Mouse (Mus musculus) embryonic facial prominence, embryonic 15.5 days (tissue): Measurements from ENCODE around the gene Rho. TPM values are rescaled to one million over a fixed set of nuclear protein-coding genes. Genes with fewer than 3 reads are reported as not detected.

Source experiments
- ATAC-seq: fragments of 200-750 bp; cut with Nextera tagmentation; 2 replicates; pipeline ENCODE4 v1.8.0; 2017; ENCODE audit warnings: low read depth, moderate TSS enrichment; ENCODE audit not compliant: insufficient number of reproducible peaks, low FRiP score, low TSS enrichment
- H3K27ac ChIP-seq: fragments of 300-500 bp; sonication (generic); replicated peaks from 2 replicates; pipeline ENCODE4 v1.5.1; 2015; ENCODE audit warnings: mild to moderate bottlenecking, inconsistent platforms
- H3K27me3 ChIP-seq: fragments of 300-500 bp; sonication (generic); 2 replicates; pipeline ENCODE4 v1.6.1; 2015; ENCODE audit warnings: inconsistent platforms
- H3K36me3 ChIP-seq: fragments of 300-500 bp; sonication (generic); 2 replicates; pipeline ENCODE4 v1.6.1; 2015; ENCODE audit warnings: mild to moderate bottlenecking, inconsistent platforms
- H3K4me1 ChIP-seq: fragments of 300-500 bp; sonication (generic); 2 replicates; pipeline ENCODE4 v1.6.1; 2015; ENCODE audit warnings: inconsistent platforms
- H3K4me2 ChIP-seq: fragments of 300-500 bp; sonication (generic); replicated peaks from 2 replicates; pipeline ENCODE4 v1.6.1; 2015; ENCODE audit warnings: mild to moderate bottlenecking, inconsistent platforms
- H3K4me3 ChIP-seq: fragments of 300-500 bp; sonication (generic); replicated peaks from 2 replicates; pipeline ENCODE4 v1.5.1; 2015; ENCODE audit warnings: mild to moderate bottlenecking, inconsistent platforms
- H3K9ac ChIP-seq: fragments of 300-500 bp; sonication (generic); 2 replicates; pipeline ENCODE4 v1.6.1; 2015; ENCODE audit warnings: inconsistent platforms
- H3K9me3 ChIP-seq: fragments of 300-500 bp; sonication (generic); replicated peaks from 2 replicates; pipeline ENCODE4 v1.6.1; 2016; ENCODE audit warnings: inconsistent platforms
- WGBS: fragments of 180-500 bp; shearing (Covaris S2); methylation state at CpG from one replicate; pipeline ENCODE4 v1.1.7; 2015; 5-methylcytosine and 5-hydroxymethylcytosine counted together
- polyA plus RNA-seq: library from polyadenylated mRNA; unstranded; fragments of >200 nt; fragmentation: Nextera tagmentation; extraction: Ambion mirVana; gene quantifications from 2 replicates; pipeline ENCODE4 v1.2.1, GENCODE M21; 2015

Gene Rho
- polyA plus RNA-seq, 1 experiment from 2014 or later = 0.53 TPM

- 23% methylated on average over 3 of the region's 3 CpGs for WGBS
- ATAC-seq = peak; percentile 55
- Histone ChIP-seq H3K9ac (no peak overlapping the region), H3K36me3 (peaks cover 7% of the 10 kb centered on the region; the same call in 1 of the 2 replicates), H3K4me3 (no peak overlapping the region), H3K4me2 (no peak overlapping the region), H3K4me1 (peaks cover 27% of the 10 kb centered on the region), H3K27me3 (no peaks in the 10 kb centered on the region), H3K27ac (peak overlapping the region; percentile 48; the same call in 1 of the 2 replicates), H3K9me3 (no peaks in the 10 kb centered on the region)
Measured at GRCm38 (mm10) chr6:115901062-115901461, 30.5 kb upstream of the Rho start.

- ATAC-seq = no peak
- no peak overlapping the region for H3K4me3 ChIP-seq
Measured at GRCm38 (mm10) chr6:115901489-115901931, 30.0 kb upstream of the Rho start.

GRCm38 (mm10) chr6:115902545-115902944 is 29.0 kb upstream of the Rho start:
- H3K27ac ChIP-seq = no peak overlapping the region
- peaks cover 15% of the 10 kb centered on the region for H3K4me1 ChIP-seq
- H3K36me3 ChIP-seq = peaks cover 19% of the 10 kb centered on the region
- no peak overlapping the region for H3K4me2 ChIP-seq
- no peak for ATAC-seq
- no peaks in the 10 kb centered on the region for H3K9me3 ChIP-seq
- H3K27me3 ChIP-seq = no peaks in the 10 kb centered on the region
- no peak overlapping the region for H3K4me3 ChIP-seq
- WGBS = 62% methylated on average over 3 of the region's 3 CpGs
- H3K9ac ChIP-seq = no peak overlapping the region

More at GRCm38 (mm10) chr6:115901489-115901931, 30.0 kb upstream of the Rho start:
- peaks cover 10% of the 10 kb centered on the region for H3K36me3 ChIP-seq
- 52% methylated on average over 8 of the region's 8 CpGs for WGBS
- no peaks in the 10 kb centered on the region for H3K9me3 ChIP-seq
- H3K4me1 ChIP-seq = peaks cover 25% of the 10 kb centered on the region
- H3K27ac ChIP-seq = peak overlapping the region; percentile 48; the same call in 1 of the 2 replicates
- no peak overlapping the region for H3K9ac ChIP-seq
- H3K27me3 ChIP-seq = no peaks in the 10 kb centered on the region
- no peak overlapping the region for H3K4me2 ChIP-seq

- WGBS = 92% methylated on average over 6 of the region's 6 CpGs
- ATAC-seq = no peak
- no peak overlapping the region for H3K4me2 ChIP-seq
- no peaks in the 10 kb centered on the region for H3K27me3 ChIP-seq
- no peak overlapping the region for H3K4me3 ChIP-seq
- no peaks in the 10 kb centered on the region for H3K9me3 ChIP-seq
- no peak overlapping the region for H3K27ac ChIP-seq
- H3K9ac ChIP-seq = no peak overlapping the region
- H3K4me1 ChIP-seq = peaks cover 10% of the 10 kb centered on the region
- H3K36me3 ChIP-seq = peaks cover 25% of the 10 kb centered on the region
Measured at GRCm38 (mm10) chr6:115905568-115905967, 26.0 kb upstream of the Rho start.

GRCm38 (mm10) chr6:115906455-115906854 is 25.1 kb upstream of the Rho start:
- 78% methylated on average over 1 of the region's 1 CpGs for WGBS
- H3K9ac ChIP-seq = no peak overlapping the region
- H3K9me3 ChIP-seq = no peaks in the 10 kb centered on the region
- no peak overlapping the region for H3K4me3 ChIP-seq
- H3K36me3 ChIP-seq = peaks cover 25% of the 10 kb centered on the region
- H3K27me3 ChIP-seq = no peaks in the 10 kb centered on the region
- peaks cover 6% of the 10 kb centered on the region for H3K4me1 ChIP-seq
- no peak overlapping the region for H3K27ac ChIP-seq
- no peak for ATAC-seq
- H3K4me2 ChIP-seq = no peak overlapping the region

- Histone ChIP-seq H3K36me3 (peaks cover 25% of the 10 kb centered on the region), H3K4me2 (no peak overlapping the region), H3K27me3 (no peaks in the 10 kb centered on the region), H3K27ac (no peak overlapping the region), H3K9ac (no peak overlapping the region), H3K4me3 (no peak overlapping the region), H3K9me3 (no peaks in the 10 kb centered on the region), H3K4me1 (peaks cover 1% of the 10 kb centered on the region)
- no peak for ATAC-seq
- 81% methylated on average over 2 of the region's 2 CpGs for WGBS
Measured at GRCm38 (mm10) chr6:115906871-115907270, 24.7 kb upstream of the Rho start.

GRCm38 (mm10) chr6:115908421-115908982 is 23.0 kb upstream of the Rho start:
- Histone ChIP-seq H3K4me3 (no peak overlapping the region), H3K27ac (no peak overlapping the region), H3K9me3 (no peaks in the 10 kb centered on the region), H3K36me3 (peaks cover 25% of the 10 kb centered on the region), H3K9ac (no peak overlapping the region), H3K4me1 (no peaks in the 10 kb centered on the region), H3K27me3 (no peaks in the 10 kb centered on the region), H3K4me2 (no peak overlapping the region)
- 65% methylated on average over 6 of the region's 6 CpGs for WGBS
- ATAC-seq = no peak

GRCm38 (mm10) chr6:115909052-115909451 is 22.5 kb upstream of the Rho start:
- Histone ChIP-seq H3K9ac (no peak overlapping the region), H3K4me3 (no peak overlapping the region), H3K27me3 (no peaks in the 10 kb centered on the region), H3K4me1 (no peaks in the 10 kb centered on the region), H3K36me3 (peaks cover 25% of the 10 kb centered on the region), H3K27ac (0 out of 2 replicates have a peak overlapping the region, but pooled peaks have one; percentile 4), H3K4me2 (no peak overlapping the region), H3K9me3 (no peaks in the 10 kb centered on the region)
- no peak for ATAC-seq
- WGBS = 71% methylated on average over 3 of the region's 3 CpGs

- Histone ChIP-seq H3K9me3 (no peaks in the 10 kb centered on the region), H3K4me2 (no peak overlapping the region), H3K27me3 (no peaks in the 10 kb centered on the region), H3K4me1 (no peaks in the 10 kb centered on the region), H3K36me3 (peaks cover 25% of the 10 kb centered on the region), H3K4me3 (no peak overlapping the region), H3K9ac (no peak overlapping the region), H3K27ac (peak overlapping the region; percentile 48; the same call in 1 of the 2 replicates)
- 54% methylated on average over 8 of the region's 8 CpGs for WGBS
- 0 out of 2 replicates have a peak, but pooled peaks have one; percentile 9 for ATAC-seq
Measured at GRCm38 (mm10) chr6:115909940-115910339, 21.6 kb upstream of the Rho start.

GRCm38 (mm10) chr6:115911763-115912162 is 19.8 kb upstream of the Rho start:
- no peaks in the 10 kb centered on the region for H3K9me3 ChIP-seq
- H3K4me3 ChIP-seq = no peak overlapping the region
- no peak overlapping the region for H3K9ac ChIP-seq
- no peak overlapping the region for H3K27ac ChIP-seq
- 86% methylated on average over 6 of the region's 6 CpGs for WGBS
- ATAC-seq = no peak
- H3K4me2 ChIP-seq = no peak overlapping the region
- peaks cover 12% of the 10 kb centered on the region; the same call in 1 of the 2 replicates for H3K36me3 ChIP-seq
- H3K27me3 ChIP-seq = no peaks in the 10 kb centered on the region
- peaks cover 9% of the 10 kb centered on the region; the same call in 1 of the 2 replicates for H3K4me1 ChIP-seq

- Histone ChIP-seq H3K4me1 (peaks cover 9% of the 10 kb centered on the region; the same call in 1 of the 2 replicates), H3K27me3 (no peaks in the 10 kb centered on the region), H3K4me3 (no peak overlapping the region), H3K36me3 (peaks cover 3% of the 10 kb centered on the region; the same call in 1 of the 2 replicates), H3K9ac (no peak overlapping the region), H3K9me3 (no peaks in the 10 kb centered on the region), H3K4me2 (no peak overlapping the region), H3K27ac (no peak overlapping the region)
- 74% methylated on average over 10 of the region's 10 CpGs for WGBS
- ATAC-seq = no peak
Measured at GRCm38 (mm10) chr6:115913482-115913881, 18.1 kb upstream of the Rho start.
